Mouse (Mus musculus) thymus, adult 2 months (tissue): ENCODE results near the gene Ccdc188.

ENCODE experiments used
- CTCF ChIP-seq: fragments of 200-500 bp; IDR thresholded peaks from 2 replicates; pipeline ENCODE4 v1.5.1; 2012; ENCODE audit warnings: mild to moderate bottlenecking, control low read depth, low read length, moderate library complexity, borderline replicate concordance; ENCODE audit not compliant: control insufficient read depth, poor library complexity, insufficient read depth; ENCODE audit errors: extremely low read depth
- POLR2A ChIP-seq: fragments of 200-500 bp; IDR thresholded peaks from 2 replicates; pipeline ENCODE4 v1.6.1; 2012; ENCODE audit warnings: mild to moderate bottlenecking, low read length, control low read depth, moderate library complexity; ENCODE audit not compliant: control insufficient read depth, poor library complexity, insufficient read depth; ENCODE audit errors: extremely low read depth

DNA sequence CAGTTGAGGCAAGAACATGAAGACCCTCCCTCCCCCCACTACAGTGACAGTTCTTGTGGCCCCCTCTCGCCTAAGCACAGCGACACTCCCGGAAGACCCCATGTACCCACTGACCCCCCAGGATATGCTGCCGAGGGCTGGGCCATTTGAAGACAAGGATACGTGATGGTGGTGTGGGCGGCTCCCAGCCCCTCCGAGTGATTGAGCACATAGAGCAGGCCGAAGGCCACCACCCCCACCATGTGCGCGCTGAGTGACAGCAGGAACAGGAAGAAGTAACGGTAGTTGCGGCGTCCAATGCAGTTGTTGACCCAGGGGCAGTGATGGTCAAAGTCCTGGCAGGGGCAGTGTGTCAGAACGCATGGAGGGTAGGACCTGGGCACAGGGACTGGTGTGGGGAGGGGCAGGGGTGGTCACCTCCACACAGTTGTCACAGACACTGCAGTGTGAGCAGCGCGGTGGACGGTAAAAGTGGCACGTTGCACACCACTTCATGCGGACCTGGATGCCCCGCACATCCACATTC, 10.3 kb downstream of the Ccdc188 start:
- TF ChIP-seq CTCF (no peak), POLR2A (no peak)
